9 mouse cellular contexts compared by ENCODE assay signal in genomic region chr2:69428116-69428515, GRCm38 (mm10). TPM values are rescaled to one million over a fixed set of nuclear protein-coding genes. Genes with fewer than 3 reads are reported as not detected.
DNase-seq lines count a peak whose midpoint lies in the region; ATAC-seq lines count a peak whose summit lies in the region.
"Had no signal": no experiment of that assay in that cellular context is flagged by ENCODE, and none has a peak within 500 bp of the region (broad histone marks: within the 10 kb centered on the region; RNA-seq: fewer than 3 reads in every experiment).

No protein-coding gene starts in this region.

- H3K9me3 ChIP-seq in forebrain, embryonic 12.5 days, result no peaks in the 10 kb centered on the region
- H3K9me3 ChIP-seq: limb, embryonic 15.5 days had no signal

- DNase-seq in MN1 (ENCODE audit: low spot score), result peak; percentile 70
- DNase-seq in c-Kit-positive CD71-negative TER-119-negative erythroid progenitor cells, embryonic 14.5 days (ENCODE audit: low read depth), result peak; percentile 33
- DNase-seq in hindlimb bud, embryonic 11.5 days (ENCODE audit: extremely low spot score, low read depth, low spot score), result peak; percentile 61
- peak; percentile 65 to 82 for DNase-seq in left cerebral cortex, adult 18-20 months (ENCODE audit: low spot score in 2 of 2)
- peak; percentile 77 for DNase-seq in mesoderm, embryonic 11.5 days (ENCODE audit: low read depth, low spot score)
- peak; percentile 77 for DNase-seq in right cerebral cortex, postnatal 14 days

- no peak overlapping the region for H3K4me2 ChIP-seq in forebrain, embryonic 12.5 days
- H3K4me2 ChIP-seq: limb, embryonic 15.5 days had no signal

- peak; percentile 81 for ATAC-seq in forebrain, embryonic 12.5 days (ENCODE audit: low FRiP score)
- no peak for ATAC-seq in erythroid progenitor cell, adult 5-6 weeks (replicated peaks; ENCODE audit: low FRiP score, poor library complexity, severe bottlenecking)

- H3K27ac ChIP-seq in forebrain, embryonic 12.5 days, result no peak overlapping the region
- H3K27ac ChIP-seq: limb, embryonic 15.5 days had no signal

- no peaks in the 10 kb centered on the region for H3K4me1 ChIP-seq in forebrain, embryonic 12.5 days
- H3K4me1 ChIP-seq: limb, embryonic 15.5 days had no signal

- no peaks in the 10 kb centered on the region for H3K36me3 ChIP-seq in forebrain, embryonic 12.5 days (replicated peaks)
- H3K36me3 ChIP-seq: limb, embryonic 15.5 days had no signal

- peaks cover 4% of the 10 kb centered on the region for H3K27me3 ChIP-seq in forebrain, embryonic 12.5 days
- H3K27me3 ChIP-seq: limb, embryonic 15.5 days had no signal

- WGBS in forebrain, embryonic 12.5 days, result 33% methylated on average over 3 of the region's 3 CpGs

- H3K4me3 ChIP-seq in forebrain, embryonic 12.5 days (replicated peaks), result no peak overlapping the region
- H3K4me3 ChIP-seq: limb, embryonic 15.5 days had no signal

- no peak overlapping the region for H3K9ac ChIP-seq in forebrain, embryonic 12.5 days
- H3K9ac ChIP-seq: limb, embryonic 15.5 days had no signal

RNA-seq across cellular contexts. Expression of gene Dhrs9, which starts 47.9 kb away (rescaled TPM):
- not detected in 2 replicates for polyA plus RNA-seq in forebrain, embryonic 12.5 days (2016; fragmentation: Nextera tagmentation; extraction: Ambion mirVana)
- under 1 TPM; 0.12 to 0.21 TPM for total RNA-seq in left cerebral cortex, adult 18-20 months (2021)
- total RNA-seq in erythroid progenitor cell, adult 5-6 weeks (2015; ENCODE audit: low replicate concordance), result 1.4 and 7.5 TPM in 2 replicates
- 1.9 and 2.0 TPM in 2 replicates for total RNA-seq in erythroid progenitor cell, adult 5-6 weeks (2017; ENCODE audit: low replicate concordance)
